Mouse (Mus musculus): ENCODE measurements around the gene Slc28a1.

DNA sequence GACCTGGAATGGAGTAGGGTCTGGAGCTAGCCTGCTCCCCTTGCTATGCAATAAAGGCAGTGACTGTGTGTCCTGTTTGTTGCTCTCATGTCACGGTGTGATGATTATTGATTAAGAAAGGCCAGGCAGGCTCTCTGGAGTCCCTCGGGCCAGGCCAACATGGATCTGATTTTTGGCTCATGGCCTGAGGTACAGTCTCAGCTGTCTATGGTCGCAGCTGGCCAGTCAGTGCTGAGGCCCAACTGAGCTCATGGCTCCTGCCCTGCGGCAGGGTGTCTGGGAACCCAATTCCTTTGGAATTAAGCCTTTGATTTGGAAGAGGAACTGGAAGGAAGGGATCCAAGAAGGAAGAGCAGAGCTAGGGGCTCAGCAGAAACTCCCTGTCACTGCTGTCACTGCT, 9.1 kb upstream of the Slc28a1 start:
- TF ChIP-seq CTCF (IDR thresholded peaks at IDR 0.05; ENCODE audit: low read depth) (no peak), EP300 (optimal IDR thresholded peaks at IDR 0.05) (no peak)

All from stomach, postnatal 0 days (tissue).